Mouse (Mus musculus) skeletal muscle tissue, postnatal 0 days (tissue): ENCODE data around the gene Lrp8. TPM values are rescaled to one million over a fixed set of nuclear protein-coding genes. Genes with fewer than 3 reads are reported as not detected.

ENCODE experiments used
- polyA plus RNA-seq: library from polyadenylated mRNA; unstranded; fragments of >200 nt; fragmentation: Nextera tagmentation; extraction: Ambion mirVana; gene quantifications from 2 replicates; pipeline ENCODE4 v1.2.1, GENCODE M21; 2015

Lrp8 gene
- polyA plus RNA-seq: 0.14 and 0.39 TPM in 2 replicates

GRCm38 (mm10) chr4:107802185-107802449 lies at the start of gene Lrp8:
Gene Lrp8 (plus strand): TSS chr4:107802261.

GRCm38 (mm10) chr4:107879254-107880050 lies 77.4 kb downstream of the Lrp8 start, which contains the start of gene Magoh:
Gene Magoh (plus strand): TSS chr4:107879755.

GRCm38 (mm10) chr4:107889731-107890432 lies 87.8 kb downstream of the Lrp8 start, which contains the start of gene 0610037L13Rik:
Gene 0610037L13Rik (plus strand): TSS chr4:107889813.

GRCm38 (mm10) chr4:107923145-107923802 lies 121.2 kb downstream of the Lrp8 start, which contains the start of gene Cpt2:
Gene Cpt2 (minus strand): TSS chr4:107923610.

Other genes starting within 250 kb of the Lrp8 start
- gene Dmrtb1, start 118.0 kb upstream of the Lrp8 start, polyA plus RNA-seq: not detected in 2 replicates
- 80.4 and 84.6 TPM in 2 replicates for gene Magoh, start 77.5 kb downstream of the Lrp8 start, polyA plus RNA-seq
- 109 and 114 TPM in 2 replicates for gene 0610037L13Rik, start 87.6 kb downstream of the Lrp8 start, polyA plus RNA-seq
- 73.8 and 78.8 TPM in 2 replicates for gene Cpt2, start 121.3 kb downstream of the Lrp8 start, polyA plus RNA-seq
- not detected in 2 replicates for gene Slc1a7, start 166.1 kb downstream of the Lrp8 start, polyA plus RNA-seq